Mouse (Mus musculus) thymus, adult 2 months (tissue): ENCODE measurements around the gene Ltbp2. TPM values are rescaled to one million over a fixed set of nuclear protein-coding genes. Genes with fewer than 3 reads are reported as not detected.

Source experiments
- DNase-seq: peaks from one replicate; pipeline ENCODE4 v3.0.0; 2021
- H3K27ac ChIP-seq: fragments of 200-500 bp; 2 replicates; pipeline ENCODE4 v1.5.1; 2012; ENCODE audit warnings: low read length, control low read depth; ENCODE audit not compliant: control insufficient read depth, insufficient read depth
- H3K27me3 ChIP-seq: fragments of 200-500 bp; 2 replicates; pipeline ENCODE4 v1.6.1; 2012; ENCODE audit warnings: mild to moderate bottlenecking, low read length, moderate library complexity, mixed read lengths; ENCODE audit not compliant: control insufficient read depth, insufficient read depth
- H3K36me3 ChIP-seq: fragments of 200-500 bp; 2 replicates; pipeline ENCODE4 v1.6.1; 2012; ENCODE audit warnings: mild to moderate bottlenecking, low read length, moderate library complexity; ENCODE audit not compliant: control insufficient read depth, insufficient read depth
- H3K4me1 ChIP-seq: fragments of 200-500 bp; replicated peaks from 2 replicates; pipeline ENCODE4 v1.6.1; 2012; ENCODE audit warnings: low read length; ENCODE audit not compliant: control insufficient read depth, insufficient read depth
- H3K4me3 ChIP-seq: fragments of 200-500 bp; 2 replicates; pipeline ENCODE4 v1.5.1; 2012; ENCODE audit warnings: mild to moderate bottlenecking, low read length, control low read depth, moderate library complexity; ENCODE audit not compliant: control insufficient read depth, insufficient read depth
- CTCF ChIP-seq: fragments of 200-500 bp; IDR thresholded peaks from 2 replicates; pipeline ENCODE4 v1.5.1; 2012; ENCODE audit warnings: mild to moderate bottlenecking, control low read depth, low read length, moderate library complexity, borderline replicate concordance; ENCODE audit not compliant: control insufficient read depth, poor library complexity, insufficient read depth; ENCODE audit errors: extremely low read depth
- POLR2A ChIP-seq: fragments of 200-500 bp; IDR thresholded peaks from 2 replicates; pipeline ENCODE4 v1.6.1; 2012; ENCODE audit warnings: mild to moderate bottlenecking, low read length, control low read depth, moderate library complexity; ENCODE audit not compliant: control insufficient read depth, poor library complexity, insufficient read depth; ENCODE audit errors: extremely low read depth
- WGBS: fragments of 180-500 bp; shearing (Covaris S2); methylation state at CpG from one replicate; pipeline ENCODE4 v1.1.7; 2018; 5-methylcytosine and 5-hydroxymethylcytosine counted together
- polyA plus RNA-seq: library from polyadenylated mRNA; depleted of rRNA; stranded (reverse); fragments of >200 nt; gene quantifications from 2 replicates; pipeline ENCODE4 v1.2.3, GENCODE M21; 2012; rRNA removed

Gene Ltbp2
- polyA plus RNA-seq = 14.3 and 15.1 TPM in 2 replicates

- peak within 1 kb of the TSS; percentile 6 for H3K4me3 ChIP-seq
- 3% methylated on average over 34 of the region's 34 CpGs for WGBS
- no peak within 1 kb of the TSS for H3K27ac ChIP-seq
- DNase-seq = peak; percentile 91
- no peaks in the 10 kb centered on the region; the same call in 1 of the 2 replicates for H3K4me1 ChIP-seq
- peaks cover 17% of the 10 kb centered on the region; the same call in 1 of the 2 replicates for H3K27me3 ChIP-seq
- no peaks in the 10 kb centered on the region for H3K36me3 ChIP-seq
- TF ChIP-seq CTCF (peak; percentile 97), POLR2A (no peak)
Observed at GRCm38 (mm10) chr12:84876481-84877121, at the start of gene Ltbp2. Gene Ltbp2 (minus strand): TSS chr12:84876532.

DNA sequence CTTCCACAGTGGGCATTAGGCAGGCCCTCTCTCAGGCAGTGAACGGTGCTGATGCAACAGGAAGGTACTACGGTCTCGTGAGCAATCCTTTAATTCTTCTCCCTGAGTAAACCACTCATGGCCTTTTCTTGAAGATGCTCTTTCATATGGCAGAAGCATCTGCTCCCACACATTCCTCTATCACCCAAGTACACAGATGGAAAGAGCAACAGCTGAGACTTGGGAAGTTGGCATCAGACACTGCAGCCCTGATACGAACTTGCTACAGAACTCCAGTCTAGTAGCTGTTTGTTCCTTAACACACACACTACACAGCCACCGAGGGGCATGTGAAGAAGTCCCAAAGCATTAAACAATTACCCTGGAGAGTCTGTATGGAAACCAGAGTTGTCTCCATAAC, 48.0 kb upstream of the Ltbp2 start:
- H3K27me3 ChIP-seq = no peaks in the 10 kb centered on the region
- 96% methylated on average over 5 of the region's 5 CpGs for WGBS
- H3K4me3 ChIP-seq = no peak overlapping the region

DNA sequence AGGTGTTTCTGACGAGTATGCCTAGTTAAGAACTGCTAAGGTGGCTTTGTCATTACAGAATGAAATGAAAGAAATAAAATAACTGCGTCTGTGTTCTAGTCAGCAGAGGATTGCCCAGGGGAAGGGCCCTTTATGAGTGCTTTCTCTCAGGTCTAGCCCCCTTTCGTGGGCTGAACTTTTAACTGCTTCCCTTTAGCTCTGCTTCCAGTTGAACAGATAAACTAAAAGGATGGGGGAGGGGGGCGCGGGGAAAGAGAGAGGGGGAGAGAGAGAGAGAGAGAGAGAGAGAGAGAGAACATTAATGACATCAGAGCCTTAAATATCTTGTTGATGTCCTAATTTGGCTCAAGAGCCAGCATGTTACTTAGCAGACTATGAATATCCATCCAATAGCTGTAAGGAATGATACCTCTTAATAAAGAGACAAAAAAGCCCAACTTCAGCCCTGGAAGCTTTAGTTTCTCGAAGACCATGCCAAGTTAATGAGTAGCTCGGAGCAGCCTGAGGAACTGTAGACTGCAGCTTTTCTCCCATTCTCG, 45.6 kb upstream of the Ltbp2 start:
- Histone ChIP-seq H3K36me3 (peaks cover 55% of the 10 kb centered on the region), H3K4me3 (no peak overlapping the region), H3K27ac (no peak overlapping the region), H3K4me1 (no peaks in the 10 kb centered on the region), H3K27me3 (no peaks in the 10 kb centered on the region)
- WGBS = 97% methylated on average over 8 of the region's 8 CpGs
- DNase-seq = no peak
- TF ChIP-seq CTCF (no peak), POLR2A (no peak)

More for the DNA sequence above, 48.0 kb upstream of the Ltbp2 start:
- DNase-seq = no peak
- Histone ChIP-seq H3K27ac (no peak overlapping the region), H3K4me1 (no peaks in the 10 kb centered on the region), H3K36me3 (peaks cover 57% of the 10 kb centered on the region)
- TF ChIP-seq POLR2A = no peak
- TF ChIP-seq CTCF = no peak

DNA sequence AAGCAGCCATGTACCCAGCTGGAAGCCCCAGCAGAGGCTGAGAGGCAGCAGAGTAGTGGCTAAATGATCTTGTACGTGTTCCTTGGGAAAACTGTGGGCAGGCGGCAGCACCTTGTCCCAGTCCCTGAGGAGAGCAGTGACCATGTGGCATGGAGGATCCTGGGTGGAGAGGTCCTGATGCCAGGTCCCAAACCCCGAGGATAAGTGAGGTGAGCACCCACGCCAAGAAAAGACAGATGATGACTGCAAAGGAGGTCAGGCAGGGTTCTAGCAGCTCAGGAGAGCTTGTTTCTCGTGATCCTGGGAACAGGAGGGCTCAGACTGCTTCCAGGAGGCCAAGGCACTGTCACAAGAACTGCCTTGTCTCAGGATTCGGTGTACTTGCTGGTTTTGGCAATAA, 42.5 kb upstream of the Ltbp2 start:
- TF ChIP-seq POLR2A (no peak), CTCF (no peak)
- Histone ChIP-seq H3K27ac (no peak overlapping the region), H3K36me3 (peaks cover 45% of the 10 kb centered on the region), H3K27me3 (no peaks in the 10 kb centered on the region), H3K4me1 (no peaks in the 10 kb centered on the region), H3K4me3 (no peak overlapping the region)
- 93% methylated on average over 6 of the region's 6 CpGs for WGBS
- no peak for DNase-seq

DNA sequence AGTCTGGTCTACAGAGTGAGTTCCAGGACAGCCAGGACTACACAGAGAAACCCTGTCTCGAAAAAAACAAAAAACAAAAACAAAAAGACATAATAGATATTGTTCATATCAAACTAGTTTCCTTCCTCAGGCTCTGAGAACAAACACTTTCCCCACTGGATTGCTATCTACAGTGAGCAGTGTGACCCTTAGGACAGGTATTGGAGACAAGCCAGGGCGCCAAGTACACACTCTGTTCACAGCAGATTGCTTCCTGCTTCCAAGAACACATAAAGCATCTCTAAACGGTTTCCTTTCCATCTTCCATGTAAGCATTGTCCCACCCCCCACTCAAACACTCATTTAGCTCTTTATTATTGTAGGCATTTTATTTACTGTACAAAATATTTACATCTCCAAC, 41.5 kb upstream of the Ltbp2 start:
- TF ChIP-seq POLR2A (no peak), CTCF (no peak)
- Histone ChIP-seq H3K4me3 (no peak overlapping the region), H3K36me3 (peaks cover 37% of the 10 kb centered on the region), H3K27me3 (no peaks in the 10 kb centered on the region), H3K27ac (no peak overlapping the region), H3K4me1 (no peaks in the 10 kb centered on the region)
- 88% methylated on average over 3 of the region's 3 CpGs for WGBS
- no peak for DNase-seq

DNA sequence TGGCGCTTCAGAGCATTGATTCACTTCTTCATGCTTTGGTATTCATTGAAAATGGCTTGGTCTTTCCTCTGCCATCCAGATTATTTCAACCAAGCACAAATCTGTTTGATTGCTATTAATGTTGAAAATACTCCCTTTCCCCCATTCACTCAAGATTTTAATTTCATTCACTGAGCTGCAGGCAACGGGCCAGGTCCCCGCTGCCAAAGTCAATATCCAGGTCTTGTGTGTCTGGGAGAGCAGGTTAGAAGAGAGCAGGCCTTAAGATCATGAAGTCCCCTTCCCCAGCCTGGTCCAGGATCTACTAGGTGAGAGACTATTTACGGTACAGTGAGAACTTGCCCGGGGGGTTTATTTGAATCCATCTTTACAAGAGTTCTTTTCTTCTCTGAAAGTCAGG, 38.6 kb upstream of the Ltbp2 start:
- TF ChIP-seq POLR2A (no peak), CTCF (no peak)
- WGBS = 85% methylated on average over 5 of the region's 5 CpGs
- Histone ChIP-seq H3K27me3 (no peaks in the 10 kb centered on the region), H3K36me3 (peaks cover 15% of the 10 kb centered on the region), H3K4me1 (no peaks in the 10 kb centered on the region), H3K4me3 (no peak overlapping the region), H3K27ac (no peak overlapping the region)
- no peak for DNase-seq

- TF ChIP-seq CTCF (no peak), POLR2A (no peak)
- Histone ChIP-seq H3K4me1 (no peaks in the 10 kb centered on the region), H3K4me3 (no peak overlapping the region), H3K27ac (no peak overlapping the region), H3K27me3 (no peaks in the 10 kb centered on the region), H3K36me3 (no peaks in the 10 kb centered on the region)
- 96% methylated on average over 4 of the region's 4 CpGs for WGBS
- no peak for DNase-seq
Observed at GRCm38 (mm10) chr12:84912652-84913104, 36.3 kb upstream of the Ltbp2 start.
